Mouse (Mus musculus): Measurements from ENCODE around the gene Rras.

Rras gene

GRCm38 (mm10) chr7:45017242-45018061 is at the start of gene Rras:
Gene Rras (plus strand): TSS chr7:45017961.
- DNase-seq (ENCODE audit: low spot score): peak; percentile 91

DNA sequence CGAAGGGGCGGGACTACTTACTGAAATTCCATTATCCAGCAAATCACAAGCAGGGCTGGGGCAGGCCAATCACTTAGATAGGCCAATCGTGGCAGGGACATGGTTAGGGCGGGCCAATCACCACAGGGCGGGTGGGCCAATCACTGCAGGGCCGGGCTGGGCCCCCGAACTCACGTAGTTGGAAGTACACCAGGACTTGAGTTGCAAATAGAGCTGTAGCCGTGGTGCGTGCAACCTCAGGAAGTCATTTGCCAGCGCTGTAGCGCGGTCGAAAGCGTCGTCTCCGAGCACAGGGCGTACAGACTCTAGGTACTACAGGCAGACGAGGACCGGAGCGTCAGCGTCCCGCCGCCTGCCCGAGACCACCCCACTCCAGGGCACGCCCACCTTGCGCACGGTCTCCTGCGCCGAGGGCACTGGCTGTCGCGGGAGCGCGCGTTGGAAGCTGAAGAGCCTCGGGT is 47.5 kb upstream of the Rras start:
- peak; percentile 89 for DNase-seq (ENCODE audit: low spot score)

DNA sequence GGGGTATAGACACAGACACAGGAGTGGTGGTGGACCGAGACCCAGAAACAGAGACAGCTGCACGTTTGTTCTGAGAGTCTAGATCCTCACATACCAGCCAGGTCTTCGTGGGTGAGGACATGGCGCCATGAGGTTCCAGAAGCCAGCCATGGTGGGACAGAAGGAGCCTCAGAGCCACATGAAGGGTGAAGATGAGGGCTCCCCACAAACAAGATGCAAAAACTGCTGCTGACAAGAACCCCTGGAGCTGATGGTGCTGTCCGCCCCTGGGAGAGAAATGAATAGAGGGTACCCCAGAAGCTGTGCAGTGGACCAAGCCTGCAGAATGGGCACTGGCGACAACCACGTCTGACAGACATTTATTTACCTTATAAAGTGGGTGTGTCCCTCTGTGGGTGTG is 46.6 kb upstream of the Rras start:
- DNase-seq (ENCODE audit: low spot score): no peak

DNA sequence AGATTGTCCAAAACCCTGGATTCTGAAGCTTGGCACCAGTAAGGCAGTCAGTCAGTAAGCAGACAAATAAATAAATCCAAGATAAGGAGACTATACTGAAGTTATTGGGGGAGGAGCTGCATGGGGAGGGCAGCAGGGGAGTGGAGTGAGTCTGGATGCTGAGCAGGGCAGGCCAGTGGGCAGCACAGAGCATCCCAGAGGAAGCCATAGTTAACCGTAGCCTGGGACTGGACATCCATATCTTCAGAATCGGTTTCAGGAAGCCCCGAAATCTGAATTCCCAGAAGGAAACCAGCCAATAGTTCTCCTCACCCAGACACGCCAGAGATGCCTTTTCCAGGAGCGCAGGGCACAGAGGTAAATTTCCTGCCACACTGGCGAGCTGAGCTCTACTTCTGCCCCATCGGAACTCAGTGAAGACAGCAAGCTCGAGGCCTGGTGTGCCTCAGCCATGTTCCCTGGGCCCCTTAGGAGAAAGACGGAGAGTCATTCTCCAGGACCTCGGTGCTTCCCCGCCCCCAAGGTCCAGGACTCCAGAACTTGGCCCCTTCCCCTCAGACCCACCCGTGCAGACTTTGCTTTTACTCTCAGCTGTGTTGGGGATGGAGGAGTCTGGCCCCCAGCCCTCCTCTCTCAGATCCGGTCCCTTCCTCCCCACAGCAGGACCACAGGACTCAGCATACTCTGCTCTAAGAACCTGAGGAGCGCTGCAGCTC is 44.2 kb upstream of the Rras start:
- no peak for DNase-seq (ENCODE audit: low spot score)

- peak; percentile 91 for DNase-seq (ENCODE audit: low spot score)
Observed at GRCm38 (mm10) chr7:44974383-44975116, 43.2 kb upstream of the Rras start, which contains the start of gene Cpt1c. Gene Cpt1c (minus strand): TSS chr7:44974851.

- no peak for DNase-seq (ENCODE audit: low spot score)
Observed at GRCm38 (mm10) chr7:44975117-44975419, 42.7 kb upstream of the Rras start.

GRCm38 (mm10) chr7:44978300-44978699 is 39.5 kb upstream of the Rras start:
- DNase-seq (ENCODE audit: low spot score): no peak

DNA sequence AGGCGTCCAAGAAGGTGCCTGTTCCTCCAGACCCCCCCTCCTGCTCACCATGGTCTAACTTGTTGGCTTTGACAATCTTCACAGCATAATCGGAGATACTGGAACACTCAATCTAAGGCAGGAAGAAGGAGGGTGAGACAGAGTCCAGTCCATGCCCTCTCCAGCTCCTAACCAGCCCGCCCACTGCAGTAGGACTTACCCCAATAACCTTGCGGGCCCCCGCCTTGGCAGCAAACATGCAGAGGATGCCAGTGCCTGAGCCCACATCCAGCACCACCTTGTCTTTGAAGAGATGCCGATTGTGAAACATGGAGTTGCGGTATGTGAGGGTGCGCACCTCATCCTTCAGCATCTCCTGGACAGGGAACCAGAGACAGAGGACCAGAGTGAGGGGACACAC is 36.2 kb upstream of the Rras start:
- DNase-seq (ENCODE audit: low spot score): no peak

- DNase-seq (ENCODE audit: low spot score): peak; percentile 87
Observed at GRCm38 (mm10) chr7:44983085-44983484, 34.7 kb upstream of the Rras start.

- no peak for DNase-seq (ENCODE audit: low spot score)
Observed at GRCm38 (mm10) chr7:44983944-44984832, 33.6 kb upstream of the Rras start.

- no peak for DNase-seq (ENCODE audit: low spot score)
Observed at GRCm38 (mm10) chr7:44984833-44985164, 33.0 kb upstream of the Rras start.

- DNase-seq (ENCODE audit: low spot score): peak; percentile 69
Observed at GRCm38 (mm10) chr7:44985595-44986191, 32.1 kb upstream of the Rras start.

DNA sequence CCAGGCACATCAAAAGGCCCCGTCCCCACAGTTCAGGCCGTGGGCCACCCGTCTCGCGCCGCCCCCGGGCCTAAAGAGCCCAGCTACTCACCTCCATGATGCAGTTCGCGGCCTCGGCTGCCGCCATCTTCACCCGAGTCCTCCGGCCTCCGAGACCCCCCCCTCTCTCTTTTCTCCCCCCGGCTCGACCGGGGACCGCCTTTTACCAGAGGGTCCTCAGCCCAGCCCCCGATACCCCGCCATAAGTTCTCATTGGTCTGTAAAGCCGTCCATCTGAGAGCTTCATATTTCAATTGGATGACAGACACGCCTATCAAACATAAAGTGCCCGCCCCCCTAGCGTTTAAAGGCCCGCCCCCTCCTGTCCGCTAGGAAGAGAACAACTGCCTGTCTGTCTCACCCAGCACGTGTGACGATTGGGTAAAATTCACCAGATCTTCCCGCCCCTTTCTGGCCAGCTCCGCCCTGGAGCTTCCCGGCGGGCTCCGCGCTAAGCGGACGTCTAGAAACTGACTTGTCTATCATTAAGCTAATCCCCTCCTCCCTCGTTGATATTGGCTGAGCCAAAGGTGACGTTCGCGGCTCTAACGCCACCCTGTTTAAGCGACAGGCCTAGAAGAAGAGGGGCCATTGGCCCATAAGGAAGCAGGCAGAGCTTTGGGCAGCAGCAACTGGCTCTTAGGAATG is 31.4 kb upstream of the Rras start, which contains the start of gene Prmt1:
Prmt1 (minus strand) TSS at position 377 of the 687 bp plus-strand sequence.
- DNase-seq (ENCODE audit: low spot score): peak; percentile 98

- DNase-seq (ENCODE audit: low spot score): no peak
Observed at GRCm38 (mm10) chr7:44986879-44987718, 30.7 kb upstream of the Rras start.

- DNase-seq (ENCODE audit: low spot score): no peak
Observed at GRCm38 (mm10) chr7:44996672-44997071, 21.1 kb upstream of the Rras start.

DNA sequence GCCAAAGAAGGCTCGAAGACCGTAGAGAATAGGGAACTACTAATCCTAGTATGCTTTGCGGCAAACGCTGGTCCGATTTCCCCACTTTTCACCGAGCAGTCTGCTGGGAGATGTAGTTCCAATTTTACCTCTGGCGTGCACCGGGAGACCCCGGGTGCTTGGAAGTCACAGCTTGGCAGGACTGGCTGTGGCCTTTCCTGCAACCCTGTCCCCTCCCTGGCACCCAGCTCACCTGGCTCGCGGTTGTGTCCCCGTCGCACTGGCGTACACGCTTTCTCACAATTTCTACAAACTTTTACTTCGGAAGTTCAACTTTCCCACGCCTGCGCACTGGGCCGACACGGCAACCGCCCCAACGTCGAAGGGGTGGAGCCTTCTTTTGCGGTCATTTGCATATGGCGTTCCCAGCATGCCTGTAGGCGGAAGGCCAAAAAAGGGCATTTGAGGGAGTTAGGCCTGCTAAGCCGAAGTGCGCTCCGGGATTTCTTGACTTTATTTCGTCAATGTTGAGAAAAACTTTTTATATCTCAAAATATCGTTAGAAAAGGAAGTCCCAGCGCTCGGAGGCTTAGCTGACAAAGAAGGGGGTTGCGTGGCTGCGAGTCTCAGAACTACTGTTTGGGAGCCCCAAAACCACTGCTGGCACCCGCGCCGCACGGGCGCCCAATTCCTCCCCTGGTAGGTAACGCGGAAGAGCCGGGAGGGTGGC is 20.4 kb upstream of the Rras start, which contains the start of gene Irf3:
Irf3 (plus strand) TSS at position 418 of the 709 bp plus-strand sequence.
- DNase-seq (ENCODE audit: low spot score): peak; percentile 96

GRCm38 (mm10) chr7:44997940-44998428 is 19.8 kb upstream of the Rras start:
- DNase-seq (ENCODE audit: low spot score): no peak

DNA sequence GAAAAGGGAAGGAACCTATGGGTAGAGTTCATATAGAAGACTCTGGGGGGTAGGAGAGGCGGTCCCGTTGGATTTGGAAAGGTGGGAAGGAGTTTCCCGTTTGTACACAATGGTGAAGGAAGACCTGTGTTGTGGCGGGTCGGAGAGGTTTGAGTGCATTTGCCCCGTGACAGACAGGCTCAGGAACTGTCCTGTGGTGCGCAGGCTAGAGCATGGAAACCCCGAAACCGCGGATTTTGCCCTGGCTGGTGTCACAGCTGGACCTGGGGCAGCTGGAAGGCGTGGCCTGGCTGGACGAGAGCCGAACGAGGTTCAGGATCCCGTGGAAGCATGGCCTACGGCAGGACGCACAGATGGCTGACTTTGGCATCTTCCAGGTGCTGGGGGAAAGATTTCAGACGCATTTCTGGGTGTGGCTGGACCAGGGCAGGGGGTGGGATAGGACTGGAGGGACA is 19.2 kb upstream of the Rras start, which contains the start of gene Bcl2l12:
Bcl2l12 (minus strand) TSS at position 212 of the 455 bp plus-strand sequence.
- DNase-seq (ENCODE audit: low spot score): no peak

- DNase-seq (ENCODE audit: low spot score): no peak
Observed at GRCm38 (mm10) chr7:44999753-45000152, 18.0 kb upstream of the Rras start.
